Mouse (Mus musculus) colon, adult 2 months (tissue): ENCODE data around the gene Rhox9. TPM values are rescaled to one million over a fixed set of nuclear protein-coding genes. Genes with fewer than 3 reads are reported as not detected.

Experiments
- polyA plus RNA-seq: library from polyadenylated mRNA; depleted of rRNA; stranded (reverse); fragments of >200 nt; gene quantifications from 2 replicates; pipeline ENCODE4 v1.2.3, GENCODE M21; 2012; rRNA removed

Rhox9 gene
- polyA plus RNA-seq, result not detected in 2 replicates

GRCm38 (mm10) chrX:37901670-37902069 is at the start of gene Rhox9:
TSS of gene Rhox9 (minus strand) at chrX:37901770.

DNA sequence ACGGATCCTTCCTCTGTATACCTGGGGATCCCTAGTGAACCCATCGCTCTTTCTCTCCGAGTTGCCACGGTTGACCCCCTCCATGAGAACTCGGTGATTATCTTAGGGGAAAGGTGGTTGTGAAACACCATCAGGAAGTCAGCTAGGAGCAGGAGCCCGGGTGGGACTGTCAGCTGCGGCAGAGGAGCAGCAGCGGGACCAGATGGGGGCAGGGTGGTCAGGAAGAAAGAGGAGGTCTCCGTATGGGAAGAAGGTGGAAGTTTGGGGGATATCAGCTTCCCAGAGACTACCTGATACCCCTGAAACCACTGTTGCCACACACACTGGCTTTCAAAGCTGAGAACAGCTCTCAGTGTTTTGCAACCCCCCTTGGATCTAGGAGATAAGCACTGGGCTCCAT is 4.4 kb downstream of the Rhox9 start, which contains the start of gene Rhox7b:
Rhox7b (minus strand) TSS at position 101 of the 400 bp plus-strand sequence.

DNA sequence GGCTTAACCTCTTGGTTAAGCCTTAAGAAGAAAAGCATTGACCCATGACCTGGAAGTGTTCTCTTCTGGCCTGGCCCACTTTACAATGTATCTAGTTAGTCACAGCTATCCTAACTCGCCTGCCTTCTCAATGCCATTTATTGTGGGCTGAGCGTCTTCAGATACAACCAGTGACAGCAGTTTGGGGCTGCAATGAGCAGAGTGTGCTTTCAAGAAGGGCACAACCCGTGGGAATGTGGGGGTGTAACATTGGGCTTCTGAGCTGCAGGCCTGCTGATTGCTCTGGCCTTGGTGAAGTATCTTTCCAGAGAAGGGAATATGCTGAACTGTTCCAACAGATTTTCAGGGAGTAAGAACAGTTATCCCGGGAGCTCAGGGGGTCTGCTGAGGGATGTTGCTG is 22.7 kb downstream of the Rhox9 start, which contains the start of gene Rhox8:
Rhox8 (minus strand) TSS at position 101 of the 400 bp plus-strand sequence.

Other genes starting within 250 kb of the Rhox9 start
- not detected in 2 replicates for gene Rhox3h, start 233.0 kb downstream of the Rhox9 start, polyA plus RNA-seq
- not detected in 2 replicates for gene Rhox2h, start 228.5 kb downstream of the Rhox9 start, polyA plus RNA-seq
- gene Rhox5, start 96.9 kb downstream of the Rhox9 start, polyA plus RNA-seq, result 0.21 TPM in 1 of 2 replicates, not detected in the other
- gene Rhox6, start 74.9 kb downstream of the Rhox9 start, polyA plus RNA-seq, result not detected in 2 replicates
- not detected in 2 replicates for gene Rhox7a, start 70.1 kb downstream of the Rhox9 start, polyA plus RNA-seq
- not detected in 2 replicates for gene Rhox8, start 22.8 kb downstream of the Rhox9 start, polyA plus RNA-seq
- not detected in 2 replicates for gene Rhox7b, start 4.5 kb downstream of the Rhox9 start, polyA plus RNA-seq
- not detected in 2 replicates for gene Btg1-ps1, start 117.0 kb upstream of the Rhox9 start, polyA plus RNA-seq
- gene Btg1-ps2, start 141.3 kb upstream of the Rhox9 start, polyA plus RNA-seq, result not detected in 2 replicates
- gene Rhox10, start 164.7 kb upstream of the Rhox9 start, polyA plus RNA-seq, result not detected in 2 replicates
- not detected in 2 replicates for gene Rhox11, start 183.4 kb upstream of the Rhox9 start, polyA plus RNA-seq
- not detected in 2 replicates for gene Rhox12, start 209.1 kb upstream of the Rhox9 start, polyA plus RNA-seq
- not detected in 2 replicates for gene Rhox13, start 219.4 kb upstream of the Rhox9 start, polyA plus RNA-seq